Mouse (Mus musculus): ENCODE measurements around the gene Itgb6. TPM values are rescaled to one million over a fixed set of nuclear protein-coding genes. Genes with fewer than 3 reads are reported as not detected.

The Itgb6 gene
- polyA plus RNA-seq, 1 experiment from 2014 or later: 1.5 TPM

DNA sequence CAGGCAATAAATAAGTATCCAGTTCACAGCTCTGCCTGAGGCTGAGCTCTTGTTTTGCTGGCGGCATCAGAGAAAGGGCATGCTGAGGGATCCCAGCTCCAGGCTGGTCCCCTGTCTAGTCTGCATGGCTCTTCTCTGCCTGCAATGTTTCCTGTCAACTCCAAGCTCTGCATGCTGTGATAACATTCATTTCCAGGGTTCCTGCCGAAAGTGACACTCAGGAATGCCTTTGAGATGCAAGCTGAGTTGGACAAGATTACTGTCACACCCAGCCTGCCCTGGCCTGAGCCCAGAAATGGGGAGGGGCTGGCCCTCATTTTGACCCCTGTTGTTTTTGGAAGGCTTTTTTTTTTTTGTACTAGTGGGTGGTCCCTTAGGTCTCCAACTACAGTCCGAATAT is 7.6 kb upstream of the Itgb6 start:
- TF ChIP-seq CTCF (IDR thresholded peaks at IDR 0.05): no peak
- DNase-seq (ENCODE audit: low read depth, low spot score) (no peak), ATAC-seq (no peak)
- in situ Hi-C loops (cut with MboI; ENCODE audit: low pct_unique_long_range_greater_than_20kb): no loop called here
- ChIA-PET POLR2A (no interaction called here), CTCF (interaction anchor here (1.2 to 7.3 kb wide), 5 partner anchors 11 to 93 kb away, joined by 3 to 34 read pairs (median 6); no protein-coding TSS in a partner anchor)
- no peaks in the 10 kb centered on the region for H3K27me3 ChIP-seq

- no peaks in the 10 kb centered on the region for H3K27me3 ChIP-seq
- ChIA-PET CTCF (interaction anchor here (0.9 to 7.3 kb wide), 5 partner anchors 10 to 92 kb away, joined by 3 to 34 read pairs (median 6); no protein-coding TSS in a partner anchor), POLR2A (no interaction called here)
- ATAC-seq: no peak
- in situ Hi-C loops (cut with MboI; ENCODE audit: low pct_unique_long_range_greater_than_20kb): no loop called here
- no peak for TF ChIP-seq CTCF (IDR thresholded peaks at IDR 0.05)
- no peak for DNase-seq (ENCODE audit: low read depth, low spot score)
Measured at GRCm38 (mm10) chr2:60728902-60729585, 6.6 kb upstream of the Itgb6 start.

DNA sequence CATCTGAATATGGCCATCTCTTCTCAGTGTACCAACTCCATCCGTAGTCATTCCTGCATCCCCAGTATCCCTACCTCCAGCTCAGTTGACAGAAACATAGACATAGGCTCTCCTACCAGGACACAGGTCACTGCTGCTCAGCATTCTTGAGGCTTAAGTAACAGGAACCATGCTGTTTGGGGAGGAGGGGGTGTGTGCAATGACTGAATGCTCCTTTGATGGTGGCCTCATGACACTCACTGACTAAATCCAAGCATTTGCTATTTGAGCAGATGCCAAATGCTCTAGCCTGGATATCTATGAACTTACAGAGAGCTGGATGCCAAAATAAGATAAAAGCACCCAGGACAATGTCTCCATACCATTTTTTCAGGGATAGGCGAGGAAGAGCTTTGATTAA is 2.2 kb upstream of the Itgb6 start:
- in situ Hi-C loops (cut with MboI; ENCODE audit: low pct_unique_long_range_greater_than_20kb): no loop called here

GRCm38 (mm10) chr2:60722967-60723366 is 524 bp upstream of the Itgb6 start:
- ATAC-seq (no peak), DNase-seq (ENCODE audit: low read depth, low spot score) (no peak)
- CTCF ChIA-PET: interaction anchor here (1.3 to 1.6 kb wide), 3 partner anchors 38 to 732 kb away, joined by 3 read pairs; no protein-coding TSS in a partner anchor
- no peaks in the 10 kb centered on the region for H3K27me3 ChIP-seq
- in situ Hi-C loops (cut with MboI; ENCODE audit: low pct_unique_long_range_greater_than_20kb): no loop called here
- TF ChIP-seq CTCF (IDR thresholded peaks at IDR 0.05): no peak
- POLR2A ChIA-PET: interaction anchor here (0.5 kb wide), 1 partner anchor 1100 kb away, joined by 6 read pairs; no protein-coding TSS in a partner anchor

More for the DNA sequence above, 2.2 kb upstream of the Itgb6 start:
- no peak for DNase-seq (ENCODE audit: low read depth, low spot score)
- ATAC-seq: no peak
- no peaks in the 10 kb centered on the region for H3K27me3 ChIP-seq
- ChIA-PET CTCF (interaction anchor here (0.8 to 1.0 kb wide), 2 partner anchors 11 to 730 kb away, joined by 3 read pairs; no protein-coding TSS in a partner anchor), POLR2A (interaction anchor here (1.3 kb wide), 1 partner anchor 21 kb away, joined by 3 read pairs; no protein-coding TSS in a partner anchor)
- TF ChIP-seq CTCF (IDR thresholded peaks at IDR 0.05): no peak

- CTCF ChIA-PET: interaction anchor here (0.7 to 5.0 kb wide), 16 partner anchors 10 to 734 kb away, joined by 3 to 34 read pairs (median 4); no protein-coding TSS in a partner anchor
- TF ChIP-seq CTCF (IDR thresholded peaks at IDR 0.05): peak; percentile 76
- DNase-seq (ENCODE audit: low read depth, low spot score) (no peak), ATAC-seq (no peak)
- POLR2A ChIA-PET: no interaction called here
- no peaks in the 10 kb centered on the region for H3K27me3 ChIP-seq
- in situ Hi-C loops (cut with MboI; ENCODE audit: low pct_unique_long_range_greater_than_20kb): no loop called here
Measured at GRCm38 (mm10) chr2:60720906-60721305, 1.5 kb downstream of the Itgb6 start.

GRCm38 (mm10) chr2:60720205-60720604 is 2.2 kb downstream of the Itgb6 start:
- TF ChIP-seq CTCF (IDR thresholded peaks at IDR 0.05): no peak
- ChIA-PET CTCF (interaction anchor here (0.7 to 5.0 kb wide), 16 partner anchors 9 to 734 kb away, joined by 3 to 34 read pairs (median 4); no protein-coding TSS in a partner anchor), POLR2A (interaction anchor here (0.7 kb wide), 1 partner anchor 512 kb away, joined by 5 read pairs; no protein-coding TSS in a partner anchor)
- in situ Hi-C loops (cut with MboI; ENCODE audit: low pct_unique_long_range_greater_than_20kb): no loop called here
- DNase-seq (ENCODE audit: low read depth, low spot score) (no peak), ATAC-seq (no peak)
- H3K27me3 ChIP-seq: no peaks in the 10 kb centered on the region

GRCm38 (mm10) chr2:60717348-60717747 is 5.1 kb downstream of the Itgb6 start:
- TF ChIP-seq CTCF (IDR thresholded peaks at IDR 0.05): no peak
- POLR2A ChIA-PET: no interaction called here
- in situ Hi-C loops (cut with MboI; ENCODE audit: low pct_unique_long_range_greater_than_20kb): no loop called here
- CTCF ChIA-PET: interaction anchor here (1.5 to 5.0 kb wide), 3 partner anchors 14 to 737 kb away, joined by 4 to 34 read pairs (median 5); no protein-coding TSS in a partner anchor
- ATAC-seq (no peak), DNase-seq (ENCODE audit: low read depth, low spot score) (no peak)
- no peaks in the 10 kb centered on the region for H3K27me3 ChIP-seq

- in situ Hi-C loops (cut with MboI; ENCODE audit: low pct_unique_long_range_greater_than_20kb): no loop called here
- ChIA-PET POLR2A (no interaction called here), CTCF (interaction anchor here (1.0 to 5.0 kb wide), 3 partner anchors 15 to 79 kb away, joined by 3 to 34 read pairs (median 5); no protein-coding TSS in a partner anchor)
- no peaks in the 10 kb centered on the region for H3K27me3 ChIP-seq
- no peak for DNase-seq (ENCODE audit: low read depth, low spot score)
- no peak for ATAC-seq
- TF ChIP-seq CTCF (IDR thresholded peaks at IDR 0.05): no peak
Measured at GRCm38 (mm10) chr2:60716549-60716948, 5.9 kb downstream of the Itgb6 start.

DNA sequence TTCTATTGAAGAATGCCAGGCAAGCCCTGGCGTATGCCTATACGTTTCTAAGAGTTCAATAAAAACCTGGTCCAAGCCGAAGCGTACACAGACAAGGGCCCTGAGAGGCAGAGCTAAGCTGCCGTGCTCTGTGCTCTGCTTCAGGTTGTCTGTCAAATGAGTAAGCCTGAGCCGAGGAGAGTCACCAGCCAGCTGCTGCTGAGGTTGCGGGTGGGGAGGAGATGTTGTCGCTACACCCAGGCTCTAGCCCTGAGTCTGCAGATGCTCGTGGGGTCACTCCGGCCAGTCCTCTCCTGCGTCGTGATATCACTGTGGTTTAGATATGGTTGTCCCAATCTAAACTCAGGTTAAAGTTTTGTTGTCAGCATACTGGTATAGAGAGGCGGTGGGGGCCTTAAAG is 6.7 kb downstream of the Itgb6 start:
- ATAC-seq (no peak), DNase-seq (ENCODE audit: low read depth, low spot score) (no peak)
- in situ Hi-C loops (cut with MboI; ENCODE audit: low pct_unique_long_range_greater_than_20kb): no loop called here
- ChIA-PET POLR2A (no interaction called here), CTCF (interaction anchor here (1.0 kb wide), 1 partner anchor 78 kb away, joined by 3 read pairs; no protein-coding TSS in a partner anchor)
- H3K27me3 ChIP-seq: no peaks in the 10 kb centered on the region
- TF ChIP-seq CTCF (IDR thresholded peaks at IDR 0.05): no peak

DNA sequence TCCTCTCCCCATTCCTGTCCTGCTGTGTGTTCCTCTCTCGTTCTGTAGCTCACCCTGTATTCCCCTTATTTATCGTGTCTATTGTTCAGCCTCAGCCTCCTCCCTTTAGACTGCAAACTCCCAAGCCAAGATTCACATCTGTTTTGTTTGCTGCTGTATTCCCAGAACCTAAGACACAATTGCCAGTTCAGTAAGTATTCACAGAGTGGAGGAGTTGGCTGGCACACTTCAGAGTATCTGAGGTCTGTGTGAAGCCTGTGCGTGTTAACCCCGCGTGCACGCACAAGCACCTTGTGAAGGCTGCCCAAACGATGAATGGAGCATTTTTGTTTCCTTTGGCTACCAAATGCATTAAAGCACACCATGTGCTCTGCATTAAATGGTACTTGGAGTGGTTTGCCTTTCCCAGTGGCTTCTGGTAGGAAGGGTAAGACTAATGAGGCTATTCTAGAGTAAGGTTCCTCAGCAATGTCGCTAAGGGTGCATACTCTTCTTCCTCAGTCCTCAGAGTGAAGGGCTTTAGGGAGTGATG is 7.4 kb downstream of the Itgb6 start:
- DNase-seq (ENCODE audit: low read depth, low spot score) (no peak), ATAC-seq (no peak)
- ChIA-PET CTCF (no interaction called here), POLR2A (no interaction called here)
- no peak for TF ChIP-seq CTCF (IDR thresholded peaks at IDR 0.05)
- H3K27me3 ChIP-seq: no peaks in the 10 kb centered on the region
- in situ Hi-C loops (cut with MboI; ENCODE audit: low pct_unique_long_range_greater_than_20kb): no loop called here

GRCm38 (mm10) chr2:60714475-60714874 is 8.0 kb downstream of the Itgb6 start:
- H3K27me3 ChIP-seq: no peaks in the 10 kb centered on the region
- POLR2A ChIA-PET: no interaction called here
- ATAC-seq: no peak
- in situ Hi-C loops (cut with MboI; ENCODE audit: low pct_unique_long_range_greater_than_20kb): no loop called here
- no peak for DNase-seq (ENCODE audit: low read depth, low spot score)
- TF ChIP-seq CTCF (IDR thresholded peaks at IDR 0.05): no peak
- CTCF ChIA-PET: interaction anchor here (0.7 to 2.1 kb wide), 2 partner anchors 10 to 11 kb away, joined by 3 to 6 read pairs; no protein-coding TSS in a partner anchor

Data from Patski (cell line).